Mouse (Mus musculus) spleen, adult 2 months (tissue): Measurements from ENCODE around the gene Hist1h4h.
A peak's percentile ranks its signal among the peaks of the same experiment; 100 is the strongest.

ENCODE experiments used
- CTCF ChIP-seq: fragments of 200-500 bp; IDR thresholded peaks from 2 replicates; pipeline ENCODE4 v1.5.1; 2011; ENCODE audit warnings: mild to moderate bottlenecking, inconsistent platforms; ENCODE audit not compliant: insufficient read depth, insufficient read length, insufficient replicate concordance; ENCODE audit errors: extremely low read depth
- POLR2A ChIP-seq: fragments of 200-500 bp; IDR thresholded peaks from 2 replicates; pipeline ENCODE4 v1.6.1; 2011; ENCODE audit warnings: low read depth, low read length, inconsistent platforms

GRCm38 (mm10) chr13:23524654-23525053, 6.2 kb upstream of the Hist1h4h start:
- TF ChIP-seq POLR2A (no peak), CTCF (peak; percentile 68; the same call in 1 of the 2 replicates)
